Mouse (Mus musculus): ENCODE data around the gene Zbtb5.
A peak's percentile ranks its signal among the peaks of the same experiment; 100 is the strongest.
"Not testable (repeated sequence)": the region's sequence is repeated elsewhere in the genome, so short reads cannot be mapped to it uniquely, and the experiment has no call there.

The Zbtb5 gene

GRCm38 (mm10) chr4:44967402-44967801 lies 44.8 kb downstream of the Zbtb5 start:
- peak; percentile 21 for DNase-seq (ENCODE audit: low spot score)

- no peak for DNase-seq (ENCODE audit: low spot score)
Observed at GRCm38 (mm10) chr4:44965736-44966135, 46.5 kb downstream of the Zbtb5 start.

- no peak for DNase-seq (ENCODE audit: low spot score)
Observed at GRCm38 (mm10) chr4:44965175-44965574, 47.0 kb downstream of the Zbtb5 start.

DNA sequence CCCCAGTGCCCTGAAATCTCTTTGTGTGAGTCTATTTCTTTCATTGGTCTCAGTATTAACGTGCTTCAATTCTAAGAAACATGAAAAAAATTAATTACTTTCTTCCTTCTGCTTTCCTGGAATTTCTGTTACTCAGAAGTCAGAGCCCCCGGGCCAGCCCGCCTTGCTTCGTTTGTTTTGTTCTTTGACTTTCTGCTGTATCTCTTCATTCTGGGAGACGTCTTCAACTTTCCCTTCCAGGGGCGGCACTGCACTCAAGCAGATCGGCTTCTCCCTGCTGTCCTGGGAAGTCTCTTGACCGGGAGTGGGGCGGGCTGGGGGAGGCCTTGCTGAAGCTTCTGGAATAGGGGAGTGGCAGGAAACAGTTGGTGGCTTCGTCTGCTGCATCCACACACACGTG lies 49.1 kb downstream of the Zbtb5 start:
- DNase-seq (ENCODE audit: low spot score) = no peak

GRCm38 (mm10) chr4:44959220-44959619 lies 53.0 kb downstream of the Zbtb5 start:
- DNase-seq (ENCODE audit: low spot score) = no peak

- no peak for DNase-seq (ENCODE audit: low spot score)
Observed at GRCm38 (mm10) chr4:44958776-44959175, 53.4 kb downstream of the Zbtb5 start.

GRCm38 (mm10) chr4:44953041-44953440 lies 59.2 kb downstream of the Zbtb5 start:
- DNase-seq (ENCODE audit: low spot score) = no peak

DNA sequence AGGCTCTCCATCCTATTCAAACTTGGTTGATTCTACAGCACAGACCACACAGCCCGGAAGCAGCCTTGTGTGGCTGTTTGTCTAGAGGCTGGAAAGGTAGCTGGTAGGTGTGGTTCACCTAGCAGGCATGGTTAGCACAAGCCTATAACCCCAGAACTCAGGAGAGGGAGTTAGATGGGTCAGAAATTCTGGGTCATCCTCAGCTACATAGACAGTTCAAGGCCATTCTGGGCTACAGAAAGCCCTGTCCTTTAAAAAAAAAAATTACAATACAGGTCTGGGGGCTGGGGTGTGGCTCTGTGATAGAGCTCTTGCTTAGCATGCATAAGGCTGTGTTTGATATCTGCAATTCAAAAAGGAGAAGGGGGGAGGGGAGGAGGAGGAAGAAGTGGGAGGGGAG lies 63.9 kb downstream of the Zbtb5 start:
- DNase-seq (ENCODE audit: low spot score) = no peak

- no peak for DNase-seq (ENCODE audit: low spot score)
Observed at GRCm38 (mm10) chr4:44947464-44947863, 64.7 kb downstream of the Zbtb5 start.

GRCm38 (mm10) chr4:44946126-44946525 lies 66.1 kb downstream of the Zbtb5 start:
- not testable (repeated sequence) for DNase-seq (ENCODE audit: low spot score)

- no peak for DNase-seq (ENCODE audit: low spot score)
Observed at GRCm38 (mm10) chr4:44944426-44945075, 67.7 kb downstream of the Zbtb5 start.

DNA sequence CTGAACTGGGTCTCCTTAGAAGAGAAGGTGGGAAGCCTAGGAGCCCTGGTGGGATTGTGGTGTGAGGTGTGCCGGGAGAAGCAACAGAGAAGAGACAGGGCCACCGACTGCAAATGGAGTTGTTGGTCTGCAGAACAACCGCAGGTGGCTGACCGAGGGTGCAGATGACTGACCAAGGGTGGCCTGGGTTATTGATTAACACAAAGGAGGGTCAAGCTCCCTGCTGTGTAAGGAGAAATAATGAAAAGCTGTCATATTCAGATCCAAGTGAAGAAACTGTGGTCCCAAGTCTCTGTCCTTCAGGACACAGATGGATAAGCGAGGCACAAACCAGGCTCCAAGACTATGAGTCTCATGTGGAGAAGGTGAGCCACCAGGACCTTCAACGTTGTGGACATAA lies 68.7 kb downstream of the Zbtb5 start:
- DNase-seq (ENCODE audit: low spot score) = no peak

GRCm38 (mm10) chr4:44942237-44942636 lies 70.0 kb downstream of the Zbtb5 start:
- DNase-seq (ENCODE audit: low spot score) = no peak

All from spleen, adult 12 weeks (tissue).